Mouse (Mus musculus) neutrophil, adult 5-6 weeks (primary cell): ENCODE measurements around the gene Mmgt2. TPM values are rescaled to one million over a fixed set of nuclear protein-coding genes. Genes with fewer than 3 reads are reported as not detected.
"Not testable (repeated sequence)": the region's sequence is repeated elsewhere in the genome, so short reads cannot be mapped to it uniquely, and the experiment has no call there.

Experiments
- ATAC-seq: fragments of 151-379, 151-347 bp; 2 replicates; pipeline ENCODE4 v1.8.0; 2017; ENCODE audit warnings: mild to moderate bottlenecking, moderate TSS enrichment; ENCODE audit not compliant: insufficient number of reproducible peaks, poor library complexity, low FRiP score, severe bottlenecking; ENCODE audit errors: extremely low read depth
- total RNA-seq: library from RNA; stranded (forward); fragments of 200-1000 nt; gene quantifications from 2 replicates; pipeline ENCODE4 v1.2.3, GENCODE M21; 2017

Gene Mmgt2
- total RNA-seq, 1 experiment from 2014 or later: 12.6 TPM

DNA sequence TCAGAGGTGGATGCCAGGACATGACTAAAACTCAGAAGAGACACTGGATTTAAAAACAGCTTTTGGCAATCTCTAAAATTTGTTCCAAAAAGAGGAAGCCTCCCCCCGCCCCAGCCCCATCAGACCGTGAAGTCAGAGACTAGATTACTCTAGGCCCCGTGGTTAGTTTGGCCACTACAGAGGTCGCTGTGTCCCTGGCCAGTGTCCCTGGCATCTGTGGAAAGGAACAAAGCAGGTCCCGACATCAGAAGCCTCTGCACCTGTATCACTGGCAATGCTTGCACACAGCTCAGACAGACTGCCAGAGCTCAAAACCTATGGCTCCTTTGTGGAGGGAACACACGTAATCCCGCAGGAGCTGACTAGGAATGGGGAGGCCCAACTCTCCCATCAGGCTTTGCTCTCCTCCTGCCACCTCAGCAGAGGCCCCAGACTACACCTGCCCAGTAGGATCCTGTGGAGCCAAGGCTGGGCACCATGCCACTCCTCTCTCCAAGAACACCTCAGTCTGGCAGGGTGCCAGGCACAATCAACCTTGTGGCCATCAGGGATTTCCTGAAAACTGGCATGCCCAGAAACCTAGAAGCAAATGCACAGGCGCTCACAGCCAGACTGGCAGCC is 5.3 kb upstream of the Mmgt2 start:
- no peak for ATAC-seq

DNA sequence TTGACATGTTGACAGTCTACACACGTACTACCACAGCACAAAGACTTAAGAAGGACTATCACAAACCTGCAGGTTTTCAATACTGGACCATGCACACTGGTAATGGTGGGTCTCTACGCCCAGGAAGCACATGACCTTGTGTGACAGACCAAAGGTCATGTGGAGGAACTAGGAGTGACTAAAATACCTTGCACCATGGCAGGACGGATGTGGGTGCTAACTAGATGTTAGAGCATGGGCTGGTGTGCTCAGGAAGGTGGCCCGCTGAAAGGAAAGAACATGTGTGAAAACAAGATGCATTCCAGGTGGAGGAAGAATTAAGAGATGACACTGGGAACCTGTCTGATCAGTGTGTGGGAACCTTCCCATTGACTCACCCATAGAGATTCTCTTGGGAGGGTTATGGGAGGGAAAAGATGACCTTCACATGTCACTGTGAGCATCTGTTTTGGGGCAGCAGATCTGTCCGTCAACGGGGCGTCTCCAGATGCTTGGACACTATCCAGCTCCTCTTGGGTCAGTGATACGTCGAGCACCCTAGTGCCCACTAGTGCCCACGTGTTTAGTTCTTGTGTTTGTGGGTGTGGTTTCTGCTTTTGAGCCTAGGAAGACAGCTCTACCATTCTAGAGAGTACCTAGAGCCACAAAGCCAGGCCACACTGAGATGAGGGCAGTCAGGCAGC is 4.6 kb upstream of the Mmgt2 start:
- ATAC-seq: no peak

DNA sequence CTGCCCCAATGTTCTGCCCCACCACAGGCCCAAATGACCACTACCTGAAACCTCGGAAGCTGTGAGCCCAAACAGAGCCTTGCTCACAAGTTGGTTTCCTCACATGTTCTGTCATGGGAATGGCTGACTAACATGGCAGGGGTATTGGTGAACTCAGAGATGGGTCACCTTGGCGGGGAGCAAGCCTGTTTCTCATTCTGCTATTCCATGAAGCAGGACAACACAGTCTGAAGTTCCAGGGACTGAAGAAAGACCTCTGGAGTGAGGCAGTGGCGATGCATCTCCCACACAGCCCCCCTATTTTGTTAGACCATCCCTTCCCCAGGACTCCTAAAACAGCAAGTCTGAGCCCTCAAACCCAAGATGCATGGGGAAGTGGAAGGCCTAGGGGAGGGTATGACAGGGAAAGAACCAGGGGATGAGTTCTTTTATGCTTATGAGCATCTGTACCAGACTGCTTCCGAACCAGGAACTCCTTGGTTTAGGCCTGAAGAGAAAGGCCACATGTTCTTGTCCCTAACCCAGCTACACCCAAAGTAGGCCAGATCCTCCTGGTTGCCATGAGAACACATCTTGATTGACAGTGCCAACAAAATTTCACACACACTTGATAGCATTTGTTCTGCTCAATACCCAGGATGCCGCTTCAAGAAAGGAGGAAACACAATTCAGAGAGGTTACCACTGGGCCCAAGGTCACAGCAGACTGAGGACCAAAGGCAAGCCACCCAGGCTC is 3.7 kb upstream of the Mmgt2 start:
- ATAC-seq: no peak

- ATAC-seq: no peak
These were observed 3.2 kb upstream of the Mmgt2 start for GRCm38 (mm10) chr11:62645337-62645675.

- ATAC-seq: no peak
These were observed 2.6 kb upstream of the Mmgt2 start for GRCm38 (mm10) chr11:62645732-62646494.

GRCm38 (mm10) chr11:62646495-62646843 is 2.0 kb upstream of the Mmgt2 start:
- ATAC-seq: no peak

DNA sequence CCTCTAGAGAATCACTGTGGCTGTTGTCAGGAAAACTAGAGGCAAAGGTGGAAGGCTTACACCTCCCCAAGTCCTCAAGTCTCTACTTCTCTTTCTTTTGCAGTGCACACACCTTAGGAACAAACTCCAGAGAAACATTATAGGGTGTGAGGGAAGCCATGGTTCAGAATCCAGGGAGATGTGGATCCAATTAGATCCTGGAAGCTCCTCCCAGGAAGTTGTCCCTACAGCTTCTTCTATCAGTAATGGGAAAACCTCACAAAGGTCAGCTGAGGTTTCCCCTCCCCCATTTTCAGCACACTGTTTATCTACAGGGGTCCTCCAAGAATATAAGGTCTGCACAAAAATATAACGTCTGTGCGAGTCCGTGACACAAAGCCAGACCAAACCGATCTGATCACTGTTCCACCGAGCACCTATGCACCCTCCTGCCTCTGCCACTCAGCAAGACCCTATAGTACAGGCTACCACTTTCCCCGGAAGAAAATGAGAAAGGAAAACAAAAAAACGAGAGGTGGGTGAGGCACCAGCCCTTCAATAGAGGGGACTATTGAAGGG is 1.4 kb upstream of the Mmgt2 start:
- no peak for ATAC-seq

GRCm38 (mm10) chr11:62647661-62648590 is 538 bp upstream of the Mmgt2 start, which contains the start of gene Lrrc75a:
Lrrc75a (minus strand) TSS chr11:62648523.
- no peak; the same call in 1 of the 2 replicates for ATAC-seq

DNA sequence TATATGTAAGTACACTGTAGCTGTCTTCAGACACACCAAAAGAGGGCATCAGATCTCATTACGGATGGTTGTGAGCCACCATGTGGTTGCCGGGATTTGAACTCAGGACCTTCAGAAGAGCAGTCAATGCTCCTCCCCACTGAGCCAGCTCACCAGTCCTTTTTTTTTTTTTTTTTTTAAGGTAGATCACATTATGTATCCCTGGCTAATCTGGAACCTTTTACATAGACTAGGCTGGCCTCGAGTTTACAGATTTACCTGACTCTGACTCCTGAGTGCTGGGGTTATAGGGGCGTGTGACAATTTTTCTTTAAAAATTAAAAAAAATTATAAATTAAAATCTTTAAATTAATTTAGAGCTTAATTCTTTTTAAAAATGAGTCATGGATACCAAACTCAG is 1.3 kb downstream of the Mmgt2 start:
- ATAC-seq: not testable (repeated sequence)

DNA sequence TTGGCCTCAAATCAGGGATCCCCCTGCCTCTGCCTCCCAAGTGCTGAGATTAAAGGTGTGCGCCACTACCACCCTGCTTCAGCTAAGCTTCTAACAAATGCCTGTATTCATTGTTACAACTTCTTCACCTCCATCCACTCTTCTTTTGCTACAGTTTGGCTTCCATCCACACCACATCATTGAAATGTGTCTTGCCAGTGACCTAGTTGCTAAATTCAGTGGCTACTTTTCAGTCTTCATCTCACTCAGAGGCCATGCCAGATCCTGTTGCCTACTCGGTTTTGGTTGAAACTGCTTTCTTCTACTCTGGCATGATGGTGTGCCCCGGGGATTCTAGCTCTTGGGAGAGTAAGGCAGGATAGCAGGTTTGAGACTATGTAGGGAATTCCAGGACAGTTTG is 3.1 kb downstream of the Mmgt2 start:
- ATAC-seq: no peak

- ATAC-seq: no peak
These were observed 3.6 kb downstream of the Mmgt2 start for GRCm38 (mm10) chr11:62652080-62652479.

GRCm38 (mm10) chr11:62660885-62661284 is 12.4 kb downstream of the Mmgt2 start:
- ATAC-seq: no peak

DNA sequence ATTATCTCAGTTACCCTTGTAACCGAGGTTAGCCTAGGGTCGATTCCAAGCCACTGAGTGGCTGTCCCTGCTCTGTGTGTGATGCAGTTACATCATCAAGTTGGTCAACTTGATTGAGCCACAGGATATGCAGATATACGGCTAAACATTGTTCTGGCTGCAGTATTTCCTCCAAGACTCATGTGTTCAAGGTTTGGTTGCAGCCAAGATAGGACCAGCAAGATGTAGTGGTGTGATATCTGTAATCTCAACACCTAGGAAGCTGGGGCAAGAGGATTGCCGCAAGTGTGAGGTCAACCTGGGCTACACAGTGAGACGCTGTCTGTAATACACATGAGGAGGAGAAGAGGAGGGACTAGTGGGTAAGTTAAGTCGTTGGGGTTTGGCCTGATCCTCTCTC is 15.8 kb downstream of the Mmgt2 start:
- ATAC-seq: no peak

GRCm38 (mm10) chr11:62668986-62669385 is 20.5 kb downstream of the Mmgt2 start:
- no peak for ATAC-seq

DNA sequence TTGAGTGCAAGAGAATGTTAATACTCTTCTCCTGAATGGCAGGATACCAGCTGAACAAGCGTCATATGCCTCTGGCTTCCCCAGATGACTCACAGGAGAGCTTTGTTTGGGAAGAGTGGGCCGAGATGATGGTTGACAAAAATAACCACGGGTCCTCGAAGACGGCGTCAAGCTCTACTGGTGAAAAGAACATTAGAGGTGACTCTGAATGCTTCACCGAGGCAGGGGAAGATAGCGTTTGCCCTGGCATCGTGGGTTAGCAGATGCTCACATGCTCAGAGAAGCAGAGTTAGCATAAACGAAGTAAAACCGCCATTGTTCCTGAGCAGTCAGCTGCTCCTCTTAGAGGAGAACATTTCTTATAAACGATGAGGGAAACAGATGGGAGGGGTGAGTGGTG is 21.0 kb downstream of the Mmgt2 start:
- ATAC-seq: no peak

GRCm38 (mm10) chr11:62670006-62670405 is 21.5 kb downstream of the Mmgt2 start:
- no peak for ATAC-seq

- ATAC-seq: peak; percentile 86
These were observed 27.2 kb downstream of the Mmgt2 start for GRCm38 (mm10) chr11:62675480-62676289.

DNA sequence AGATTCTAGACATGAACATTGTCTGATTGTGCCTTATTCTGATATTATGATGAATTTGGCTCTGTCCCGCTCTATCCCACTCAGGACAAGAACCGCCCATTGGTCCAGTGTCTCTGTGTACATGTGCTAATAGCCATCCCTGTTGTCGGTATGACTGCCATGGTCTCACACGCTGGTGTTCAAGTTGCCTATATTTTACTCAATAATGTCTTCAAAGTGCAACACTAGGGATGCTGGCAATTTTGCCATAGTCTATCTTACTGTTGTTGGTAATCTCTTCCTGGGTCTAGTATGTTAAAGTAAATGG is 27.8 kb downstream of the Mmgt2 start:
- ATAC-seq: no peak
